Mouse (Mus musculus): ENCODE results near the gene Klhl23. TPM values are rescaled to one million over a fixed set of nuclear protein-coding genes. Genes with fewer than 3 reads are reported as not detected.
A peak's percentile ranks its signal among the peaks of the same experiment; 100 is the strongest.
"Not testable (repeated sequence)": the region's sequence is repeated elsewhere in the genome, so short reads cannot be mapped to it uniquely, and the experiment has no call there.

Gene Klhl23
- polyA plus RNA-seq, 1 experiment: 1.0 TPM

DNA sequence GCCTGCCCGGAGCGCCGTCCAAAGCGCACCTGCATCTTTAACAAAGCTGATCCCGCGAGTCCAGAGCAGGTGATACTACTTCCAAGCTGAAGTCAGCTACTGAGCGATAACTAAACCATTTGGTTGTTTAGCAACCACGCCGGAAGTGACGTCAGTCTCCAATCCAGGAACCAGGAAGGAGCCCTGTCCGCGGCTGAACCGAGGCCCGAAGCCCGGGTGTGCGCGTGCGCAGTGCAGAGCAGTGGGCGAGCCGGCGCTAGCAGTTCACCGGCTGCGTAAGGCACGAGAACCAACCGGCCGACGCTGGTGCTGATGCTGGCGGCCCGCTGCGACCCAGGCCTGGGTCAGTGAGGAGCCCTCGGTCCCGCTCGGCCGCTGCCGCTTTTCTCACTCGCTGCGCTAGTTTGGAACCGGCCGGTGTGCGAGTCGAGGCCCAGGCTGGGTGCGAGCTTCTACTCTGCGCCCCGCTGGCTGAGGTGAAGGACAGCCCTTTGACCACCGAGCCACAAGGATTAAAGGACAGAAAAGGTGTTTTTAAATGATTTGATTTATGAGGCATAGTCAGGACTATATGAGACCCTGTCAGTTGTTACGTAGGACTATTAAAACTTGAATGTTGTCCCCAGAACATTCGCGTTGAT, 32.2 kb upstream of the Klhl23 start, which contains the start of the genes Ccdc173 and Phospho2:
Ccdc173 (minus strand) TSS at position 147 of the 641 bp plus-strand sequence.
Phospho2 (plus strand) TSS at position 195 of the 641 bp plus-strand sequence.
- TF ChIP-seq MAX (IDR thresholded peaks at IDR 0.05) (no peak), FOSL1 (IDR thresholded peaks at IDR 0.05; ENCODE audit: insufficient read depth, low read length, poor library complexity, severe bottlenecking) (no peak), MYOD1 (IDR thresholded peaks at IDR 0.05; ENCODE audit: control insufficient read depth, insufficient read length, low read depth) (no peak), USF1 (IDR thresholded peaks at IDR 0.05; ENCODE audit: low read depth) (no peak), CEBPB (IDR thresholded peaks at IDR 0.05; ENCODE audit: low read depth) (no peak), CTCF (IDR thresholded peaks at IDR 0.05; ENCODE audit: control insufficient read depth, insufficient read depth, insufficient read length) (no peak), MYOG (IDR thresholded peaks at IDR 0.05; ENCODE audit: control insufficient read depth, extremely low read depth, insufficient read length) (no peak)
- Histone ChIP-seq H3K4me3 (ENCODE audit: insufficient read depth, poor library complexity, severe bottlenecking) (peak within 1 kb of the TSS; percentile 67), H3K79me2 (ENCODE audit: control insufficient read depth, insufficient read depth) (peaks cover 5% of the 10 kb centered on the region), H3K36me3 (ENCODE audit: control insufficient read depth, insufficient read depth) (peaks cover 17% of the 10 kb centered on the region), H3K27me3 (ENCODE audit: control insufficient read depth, insufficient read depth, insufficient read length) (no peaks in the 10 kb centered on the region), H3K79me3 (ENCODE audit: low read depth) (no peaks in the 10 kb centered on the region), H3ac (ENCODE audit: control insufficient read depth, insufficient read length, low read depth) (peak within 1 kb of the TSS; percentile 69)

DNA sequence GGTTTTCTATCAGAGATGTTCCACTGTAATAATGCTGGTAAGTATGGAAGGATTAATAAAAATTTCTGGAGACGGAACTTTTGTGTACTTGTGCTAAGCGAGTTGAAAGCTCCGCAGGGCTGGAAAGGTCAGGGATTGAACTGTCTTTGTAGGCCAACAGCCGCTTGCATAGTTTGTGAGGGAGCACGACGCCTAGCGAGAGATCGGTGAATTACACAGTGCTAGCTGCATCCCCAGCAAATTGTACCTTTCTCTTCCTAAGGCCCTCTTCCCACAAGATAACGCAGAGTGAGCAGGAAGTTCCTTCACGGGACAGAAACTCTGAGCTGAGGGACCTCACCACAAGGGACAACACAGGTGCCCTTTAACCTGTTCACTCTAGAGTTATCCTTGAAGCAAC, 31.5 kb upstream of the Klhl23 start:
- Histone ChIP-seq H3K36me3 (ENCODE audit: control insufficient read depth, insufficient read depth) (peaks cover 25% of the 10 kb centered on the region), H3K27me3 (ENCODE audit: control insufficient read depth, insufficient read depth, insufficient read length) (no peaks in the 10 kb centered on the region), H3K4me3 (ENCODE audit: insufficient read depth, poor library complexity, severe bottlenecking) (peak overlapping the region; percentile 67), H3ac (ENCODE audit: control insufficient read depth, insufficient read length, low read depth) (no peak overlapping the region), H3K79me2 (ENCODE audit: control insufficient read depth, insufficient read depth) (peaks cover 5% of the 10 kb centered on the region), H3K79me3 (ENCODE audit: low read depth) (no peaks in the 10 kb centered on the region)
- TF ChIP-seq CTCF (IDR thresholded peaks at IDR 0.05; ENCODE audit: control insufficient read depth, insufficient read depth, insufficient read length) (peak; percentile 61), MAX (IDR thresholded peaks at IDR 0.05) (no peak), MYOG (IDR thresholded peaks at IDR 0.05; ENCODE audit: control insufficient read depth, extremely low read depth, insufficient read length) (no peak), FOSL1 (IDR thresholded peaks at IDR 0.05; ENCODE audit: insufficient read depth, low read length, poor library complexity, severe bottlenecking) (no peak), USF1 (IDR thresholded peaks at IDR 0.05; ENCODE audit: low read depth) (no peak), CEBPB (IDR thresholded peaks at IDR 0.05; ENCODE audit: low read depth) (no peak), MYOD1 (IDR thresholded peaks at IDR 0.05; ENCODE audit: control insufficient read depth, insufficient read length, low read depth) (no peak)

DNA sequence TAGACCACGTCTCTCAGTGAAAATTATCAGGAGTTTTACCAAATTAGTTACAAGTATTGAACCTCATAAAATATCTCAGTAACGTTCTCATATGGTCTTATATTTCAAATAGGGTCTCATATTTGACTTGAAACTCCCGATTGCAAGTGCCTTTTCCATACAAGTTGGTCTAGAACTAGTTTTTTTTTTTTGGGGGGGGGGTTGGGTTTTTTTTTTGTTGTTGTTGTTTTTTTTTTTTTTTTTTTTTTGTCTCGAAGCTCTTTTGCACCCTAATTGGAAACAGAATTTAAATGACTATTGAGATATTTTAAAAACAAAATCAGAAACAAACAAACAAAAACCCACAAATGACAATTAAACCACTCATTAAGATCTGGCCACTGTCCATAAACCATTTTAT, 31.0 kb upstream of the Klhl23 start:
- no peaks in the 10 kb centered on the region for H3K79me3 ChIP-seq (ENCODE audit: low read depth)
- H3K4me3 ChIP-seq (ENCODE audit: insufficient read depth, poor library complexity, severe bottlenecking): no peak overlapping the region
- no peak for TF ChIP-seq MAX (IDR thresholded peaks at IDR 0.05)
- TF ChIP-seq CTCF (IDR thresholded peaks at IDR 0.05; ENCODE audit: control insufficient read depth, insufficient read depth, insufficient read length): no peak
- no peak for TF ChIP-seq CEBPB (IDR thresholded peaks at IDR 0.05; ENCODE audit: low read depth)
- TF ChIP-seq MYOD1 (IDR thresholded peaks at IDR 0.05; ENCODE audit: control insufficient read depth, insufficient read length, low read depth): no peak
- TF ChIP-seq FOSL1 (IDR thresholded peaks at IDR 0.05; ENCODE audit: insufficient read depth, low read length, poor library complexity, severe bottlenecking): no peak
- TF ChIP-seq MYOG (IDR thresholded peaks at IDR 0.05; ENCODE audit: control insufficient read depth, extremely low read depth, insufficient read length): no peak
- TF ChIP-seq USF1 (IDR thresholded peaks at IDR 0.05; ENCODE audit: low read depth): no peak
- peaks cover 5% of the 10 kb centered on the region for H3K79me2 ChIP-seq (ENCODE audit: control insufficient read depth, insufficient read depth)
- H3ac ChIP-seq (ENCODE audit: control insufficient read depth, insufficient read length, low read depth): no peak overlapping the region
- no peaks in the 10 kb centered on the region for H3K27me3 ChIP-seq (ENCODE audit: control insufficient read depth, insufficient read depth, insufficient read length)
- H3K36me3 ChIP-seq (ENCODE audit: control insufficient read depth, insufficient read depth): peaks cover 29% of the 10 kb centered on the region

DNA sequence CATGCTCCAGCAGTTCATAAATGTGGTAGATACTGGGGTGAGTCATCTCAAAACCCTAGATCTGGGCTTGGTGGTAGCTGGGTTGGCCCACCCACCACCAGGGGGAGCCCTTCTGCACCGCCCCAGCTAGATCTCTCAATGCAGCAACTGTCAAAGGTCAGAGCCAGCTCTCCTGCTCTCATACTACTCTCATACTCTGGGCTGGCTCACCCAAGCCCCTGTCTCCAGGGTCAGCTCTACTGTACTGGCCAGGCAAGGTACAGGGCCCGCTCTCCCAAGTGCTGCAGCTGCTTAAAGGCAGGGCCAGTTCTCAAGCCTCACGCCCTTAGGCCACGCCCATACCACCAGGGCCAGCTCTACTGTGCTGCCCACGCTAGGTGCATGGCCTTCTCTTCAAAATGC, 18.8 kb upstream of the Klhl23 start:
- Histone ChIP-seq H3K79me3 (ENCODE audit: low read depth) (no peaks in the 10 kb centered on the region), H3K4me3 (ENCODE audit: insufficient read depth, poor library complexity, severe bottlenecking) (no peak overlapping the region), H3ac (ENCODE audit: control insufficient read depth, insufficient read length, low read depth) (peak overlapping the region; percentile 4), H3K36me3 (ENCODE audit: control insufficient read depth, insufficient read depth) (no peaks in the 10 kb centered on the region), H3K79me2 (ENCODE audit: control insufficient read depth, insufficient read depth) (no peaks in the 10 kb centered on the region), H3K27me3 (ENCODE audit: control insufficient read depth, insufficient read depth, insufficient read length) (no peaks in the 10 kb centered on the region)
- TF ChIP-seq MYOD1 (IDR thresholded peaks at IDR 0.05; ENCODE audit: control insufficient read depth, insufficient read length, low read depth) (no peak), MYOG (IDR thresholded peaks at IDR 0.05; ENCODE audit: control insufficient read depth, extremely low read depth, insufficient read length) (no peak), USF1 (IDR thresholded peaks at IDR 0.05; ENCODE audit: low read depth) (no peak), CTCF (IDR thresholded peaks at IDR 0.05; ENCODE audit: control insufficient read depth, insufficient read depth, insufficient read length) (peak; percentile 52), CEBPB (IDR thresholded peaks at IDR 0.05; ENCODE audit: low read depth) (no peak), MAX (IDR thresholded peaks at IDR 0.05) (no peak)

DNA sequence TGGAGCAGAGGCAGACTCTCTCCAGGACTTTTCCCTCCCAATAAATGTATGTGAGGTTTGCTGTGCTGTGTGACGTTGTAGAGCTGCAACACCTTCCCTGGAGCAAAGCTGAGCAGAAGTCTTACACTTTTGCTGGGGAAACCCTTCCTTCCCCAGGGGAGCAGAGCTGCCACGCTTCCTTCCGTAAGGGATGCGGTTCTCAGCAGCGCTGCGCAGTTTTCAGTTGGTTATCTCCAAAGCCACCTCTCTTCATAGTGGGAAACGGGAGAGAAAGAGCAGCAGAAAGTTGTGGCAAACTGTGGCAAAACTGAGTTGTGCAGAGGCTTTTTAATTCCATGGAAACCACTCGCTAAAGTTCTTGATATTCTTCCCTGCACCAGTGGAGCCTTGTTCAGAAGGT, 18.0 kb upstream of the Klhl23 start:
- Histone ChIP-seq H3K79me2 (ENCODE audit: control insufficient read depth, insufficient read depth) (no peaks in the 10 kb centered on the region), H3K4me3 (ENCODE audit: insufficient read depth, poor library complexity, severe bottlenecking) (no peak overlapping the region), H3ac (ENCODE audit: control insufficient read depth, insufficient read length, low read depth) (no peak overlapping the region), H3K27me3 (ENCODE audit: control insufficient read depth, insufficient read depth, insufficient read length) (no peaks in the 10 kb centered on the region), H3K79me3 (ENCODE audit: low read depth) (no peaks in the 10 kb centered on the region), H3K36me3 (ENCODE audit: control insufficient read depth, insufficient read depth) (no peaks in the 10 kb centered on the region)
- TF ChIP-seq CEBPB (IDR thresholded peaks at IDR 0.05; ENCODE audit: low read depth): no peak
- TF ChIP-seq MYOD1 (IDR thresholded peaks at IDR 0.05; ENCODE audit: control insufficient read depth, insufficient read length, low read depth): no peak
- TF ChIP-seq USF1 (IDR thresholded peaks at IDR 0.05; ENCODE audit: low read depth): no peak

DNA sequence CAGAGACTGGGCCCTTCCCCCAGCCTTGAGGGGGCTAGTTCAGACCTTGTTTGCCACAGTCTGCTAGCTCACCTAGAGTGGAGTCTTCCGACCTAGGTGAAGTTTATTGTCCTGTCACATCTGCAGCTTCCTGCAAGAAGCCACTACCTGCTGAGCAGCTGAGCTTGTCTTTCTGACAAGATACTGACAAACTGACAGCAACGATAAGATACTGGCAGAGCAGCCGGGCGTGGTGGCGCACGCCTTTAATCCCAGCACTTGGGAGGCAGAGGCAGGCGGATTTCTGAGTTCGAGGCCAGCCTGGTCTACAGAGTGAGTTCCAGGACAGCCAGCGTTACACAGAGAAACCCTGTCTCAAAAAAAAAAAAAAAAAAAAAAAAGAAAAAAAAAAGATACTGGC, 17.1 kb upstream of the Klhl23 start:
- H3K27me3 ChIP-seq (ENCODE audit: control insufficient read depth, insufficient read depth, insufficient read length); H3K79me3 ChIP-seq (ENCODE audit: low read depth); H3K79me2 ChIP-seq (ENCODE audit: control insufficient read depth, insufficient read depth); H3K36me3 ChIP-seq (ENCODE audit: control insufficient read depth, insufficient read depth); H3K4me3 ChIP-seq (ENCODE audit: insufficient read depth, poor library complexity, severe bottlenecking); H3ac ChIP-seq (ENCODE audit: control insufficient read depth, insufficient read length, low read depth): not testable (repeated sequence)

Measured in C2C12 (cell line).